Mouse (Mus musculus): Measurements from ENCODE around the gene A730015C16Rik.
A peak's percentile ranks its signal among the peaks of the same experiment; 100 is the strongest.

The A730015C16Rik gene

DNA sequence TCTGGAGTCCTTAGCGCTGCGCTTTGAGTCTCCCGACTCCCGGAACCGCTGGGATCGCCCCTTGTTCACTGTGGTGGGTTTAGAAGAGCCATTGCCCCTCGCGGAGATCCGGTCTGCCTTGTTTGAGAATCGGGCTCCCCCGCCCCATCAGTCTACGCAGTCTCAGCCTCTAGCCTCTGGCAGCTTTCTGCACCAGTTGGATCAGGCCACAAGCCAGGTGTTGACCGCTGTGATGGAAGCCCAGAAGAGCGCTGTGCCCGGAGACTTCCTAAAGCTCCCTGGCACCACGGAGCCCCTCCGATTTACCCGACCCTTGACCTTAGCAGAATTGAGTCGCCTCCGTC is at the start of gene A730015C16Rik:
Gene A730015C16Rik (minus strand): TSS at position 115 of the 344 bp plus-strand sequence.
- DNase-seq (ENCODE audit: low spot score) = no peak

- peak; percentile 25 for DNase-seq (ENCODE audit: low spot score)
Observed at GRCm38 (mm10) chr4:108890876-108891275, 42.5 kb upstream of the A730015C16Rik start.

GRCm38 (mm10) chr4:108887456-108887855 is 39.0 kb upstream of the A730015C16Rik start:
- no peak for DNase-seq (ENCODE audit: low spot score)

- no peak for DNase-seq (ENCODE audit: low spot score)
Observed at GRCm38 (mm10) chr4:108883815-108884214, 35.4 kb upstream of the A730015C16Rik start.

- peak; percentile 47 for DNase-seq (ENCODE audit: low spot score)
Observed at GRCm38 (mm10) chr4:108878963-108879822, 30.8 kb upstream of the A730015C16Rik start, which contains the start of gene Rab3b. Rab3b (plus strand) TSS chr4:108879063.

- no peak for DNase-seq (ENCODE audit: low spot score)
Observed at GRCm38 (mm10) chr4:108877901-108878300, 29.5 kb upstream of the A730015C16Rik start.

DNA sequence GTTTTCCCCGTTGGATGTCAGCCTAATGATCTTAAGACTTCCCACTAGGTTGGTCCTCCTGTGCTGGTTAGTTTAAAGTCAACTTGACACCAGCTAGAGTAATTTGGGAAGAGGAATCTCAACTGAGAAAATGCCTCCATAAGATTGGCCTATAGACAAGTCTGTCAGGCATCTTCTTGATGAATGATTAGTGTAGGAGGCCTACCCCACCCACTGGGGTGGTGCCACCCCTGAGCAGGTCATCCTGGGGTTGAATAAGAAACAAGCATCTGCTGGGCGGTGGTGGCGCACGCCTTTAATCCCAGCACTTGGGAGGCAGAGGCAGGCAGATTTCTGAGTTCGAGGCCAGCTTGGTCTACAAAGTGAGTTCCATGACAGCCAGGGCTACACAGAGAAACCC is 25.3 kb upstream of the A730015C16Rik start:
- no peak for DNase-seq (ENCODE audit: low spot score)

- DNase-seq (ENCODE audit: low spot score) = peak; percentile 97
Observed at GRCm38 (mm10) chr4:108869730-108870374, 21.4 kb upstream of the A730015C16Rik start.

GRCm38 (mm10) chr4:108866806-108867205 is 18.4 kb upstream of the A730015C16Rik start:
- no peak for DNase-seq (ENCODE audit: low spot score)

DNA sequence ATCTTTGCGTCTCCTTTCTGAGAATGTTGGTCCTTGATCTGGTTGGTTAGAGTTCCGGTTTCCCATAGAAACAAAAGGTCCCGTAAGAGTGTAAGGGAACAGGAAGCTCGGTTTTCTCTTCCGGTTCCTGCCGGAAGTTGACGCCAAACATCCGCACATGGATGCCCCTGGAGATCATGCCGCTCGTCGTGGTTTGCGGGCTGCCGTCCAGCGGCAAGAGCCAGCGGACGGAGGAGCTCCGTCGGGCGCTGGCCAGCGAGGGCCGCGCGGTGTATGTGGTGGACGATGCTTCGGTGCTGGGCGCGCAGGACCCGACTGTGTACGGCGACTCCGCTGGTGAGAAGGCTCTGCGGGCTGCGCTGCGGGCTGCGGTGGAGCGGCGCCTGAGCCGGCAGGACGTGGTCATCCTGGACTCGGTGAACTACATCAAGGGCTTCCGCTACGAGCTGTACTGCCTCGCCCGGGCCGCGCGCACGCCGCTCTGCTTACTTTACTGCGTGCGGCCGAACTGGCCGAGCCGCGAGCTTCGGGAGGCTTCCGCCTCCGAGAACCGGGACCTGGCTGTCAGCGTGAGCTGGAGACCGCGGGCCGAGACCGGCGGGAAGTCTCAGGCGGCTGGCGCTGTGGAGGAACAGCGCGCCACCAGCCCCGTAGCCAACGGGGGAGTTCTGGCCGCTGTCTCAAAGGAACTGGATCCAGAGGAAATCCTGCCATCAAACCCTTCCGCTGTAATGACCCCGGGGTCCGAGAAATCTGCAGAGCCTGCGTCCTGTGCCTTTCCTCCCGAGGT is 509 bp downstream of the A730015C16Rik start, which contains the start of gene Kti12:
Gene Kti12 (plus strand): TSS at position 71 of the 790 bp plus-strand sequence.
- DNase-seq (ENCODE audit: low spot score) = peak; percentile 84

DNA sequence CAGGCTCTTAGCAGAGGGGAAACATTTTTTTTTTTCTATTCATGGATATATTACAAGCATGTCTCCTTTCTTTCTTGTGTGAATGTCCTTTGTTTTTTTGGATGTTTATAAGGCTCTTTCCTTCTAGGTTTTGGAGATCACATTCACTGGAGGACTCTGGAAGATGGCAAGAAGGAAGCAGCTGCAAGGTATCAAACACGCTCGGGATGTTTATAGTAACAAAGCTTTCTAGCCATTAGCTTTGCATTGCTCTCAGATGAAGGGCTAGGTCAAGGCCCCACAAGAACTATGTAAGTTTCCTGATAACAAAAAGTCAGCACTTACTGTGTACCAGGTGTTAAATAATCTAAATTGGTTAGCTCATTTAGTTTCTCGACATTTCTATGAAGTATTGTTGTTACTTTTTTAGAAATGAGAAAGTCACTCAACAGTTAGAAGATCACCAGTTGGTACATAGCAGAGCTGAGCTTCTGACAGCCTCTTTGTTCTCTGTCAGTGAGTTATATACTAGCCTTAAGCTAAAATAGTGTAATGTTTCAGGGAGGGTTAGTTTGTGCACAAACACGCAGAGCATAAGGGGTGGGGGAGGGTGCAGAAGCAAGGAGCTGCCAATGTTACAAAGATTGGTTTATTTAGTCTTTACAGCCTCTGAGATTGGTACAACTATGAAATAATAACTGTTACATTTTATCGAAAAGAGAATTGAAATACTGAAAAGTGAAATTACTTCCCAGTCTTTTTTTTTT is 2.4 kb downstream of the A730015C16Rik start:
- DNase-seq (ENCODE audit: low spot score) = no peak

- no peak for DNase-seq (ENCODE audit: low spot score)
Observed at GRCm38 (mm10) chr4:108843336-108843735, 5.1 kb downstream of the A730015C16Rik start.

- DNase-seq (ENCODE audit: low spot score) = no peak
Observed at GRCm38 (mm10) chr4:108841920-108842578, 6.4 kb downstream of the A730015C16Rik start.

DNA sequence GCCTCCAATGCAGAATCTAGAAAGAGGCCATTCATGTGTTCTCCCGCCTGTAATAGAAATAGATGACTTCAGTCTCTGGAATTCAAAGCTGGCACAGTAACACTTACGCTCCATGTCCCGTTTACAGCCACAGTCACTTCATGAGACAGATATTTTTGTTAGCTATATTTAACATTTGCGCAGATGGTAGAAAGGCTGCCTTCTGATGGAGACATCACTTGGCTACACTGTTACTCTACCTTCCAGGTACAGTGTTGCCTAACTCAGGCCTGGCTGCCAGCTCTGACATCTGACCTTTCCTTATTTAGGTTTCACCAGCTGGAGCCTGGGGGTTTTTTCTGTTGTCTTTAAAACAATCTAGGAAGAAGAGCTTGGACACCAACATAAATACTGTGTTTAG is 10.4 kb downstream of the A730015C16Rik start:
- DNase-seq (ENCODE audit: low spot score) = peak; percentile 37

GRCm38 (mm10) chr4:108835496-108835895 is 12.9 kb downstream of the A730015C16Rik start:
- no peak for DNase-seq (ENCODE audit: low spot score)

- DNase-seq (ENCODE audit: low spot score) = no peak
Observed at GRCm38 (mm10) chr4:108834971-108835311, 13.5 kb downstream of the A730015C16Rik start.

GRCm38 (mm10) chr4:108834115-108834970 is 14.1 kb downstream of the A730015C16Rik start, which contains the start of gene Txndc12:
Txndc12 (plus strand) TSS chr4:108834601.
- peak; percentile 87 for DNase-seq (ENCODE audit: low spot score)

DNA sequence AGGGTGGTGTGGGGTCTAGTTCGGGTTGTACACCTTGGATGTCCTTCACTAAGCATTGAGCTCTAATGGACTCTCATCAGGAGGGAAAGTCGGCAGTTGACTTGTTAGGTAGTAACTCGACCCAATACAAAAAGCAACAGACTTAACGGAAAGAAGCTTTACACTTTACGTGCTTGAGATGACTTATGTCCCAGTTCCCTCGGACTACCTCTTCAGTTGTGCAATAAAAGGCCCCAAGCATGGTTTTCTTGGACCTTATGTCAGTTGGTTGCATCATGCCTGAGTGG is 14.6 kb downstream of the A730015C16Rik start:
- DNase-seq (ENCODE audit: low spot score) = no peak

GRCm38 (mm10) chr4:108832916-108833827 is 15.2 kb downstream of the A730015C16Rik start, which contains the start of gene Btf3l4:
Btf3l4 (minus strand) TSS chr4:108833614.
- peak; percentile 90 for DNase-seq (ENCODE audit: low spot score)

All from layer of hippocampus, adult 11-12 months (tissue).